Mouse (Mus musculus) forebrain, embryonic 14.5 days (tissue): ENCODE measurements at regions not wholly inside any gene's neighbourhood (a gene's known extent, or its start where the extent isn't known, plus 50 kb on each side); places are given as distances from the start of the nearest gene placed in this dataset.

Experiments
- ATAC-seq: fragments of 200-750 bp; cut with Nextera tagmentation; 2 replicates; pipeline ENCODE4 v1.8.0; 2017; ENCODE audit warnings: mild to moderate bottlenecking, moderate library complexity
- DNase-seq: peaks from one replicate; pipeline ENCODE4 v3.0.0-alpha.2; 2015; ENCODE audit warnings: low spot score
- H3K27ac ChIP-seq: fragments of 300-500 bp; sonication (generic); 2 replicates; pipeline ENCODE4 v1.5.1; 2014; ENCODE audit warnings: low read depth, mild to moderate bottlenecking, control low read depth, low read length, moderate library complexity
- H3K27me3 ChIP-seq: fragments of 300-500 bp; sonication (generic); replicated peaks from 2 replicates; pipeline ENCODE4 v1.6.1; 2014; ENCODE audit warnings: low read length, control low read depth, mixed read lengths; ENCODE audit not compliant: control insufficient read depth, insufficient read depth
- H3K36me3 ChIP-seq: fragments of 300-500 bp; sonication (generic); 2 replicates; pipeline ENCODE4 v1.6.1; 2014; ENCODE audit warnings: low read length, control low read depth; ENCODE audit not compliant: control insufficient read depth, insufficient read depth
- H3K4me1 ChIP-seq: fragments of 300-500 bp; sonication (generic); 2 replicates; pipeline ENCODE4 v1.6.1; 2014; ENCODE audit warnings: antibody characterized with exemption, low read length, control low read depth; ENCODE audit not compliant: control insufficient read depth, insufficient read depth
- H3K4me2 ChIP-seq: fragments of 300-500 bp; sonication (generic); 2 replicates; pipeline ENCODE4 v1.6.1; 2014; ENCODE audit warnings: mild to moderate bottlenecking, control low read depth, low read length
- H3K4me3 ChIP-seq: fragments of 300-500 bp; sonication (generic); 2 replicates; pipeline ENCODE4 v1.5.1; 2014; ENCODE audit warnings: low read depth, low read length, control low read depth
- H3K9ac ChIP-seq: fragments of 300-500 bp; sonication (generic); 2 replicates; pipeline ENCODE4 v1.6.1; 2014; ENCODE audit warnings: mild to moderate bottlenecking, low read length, control low read depth, moderate library complexity
- H3K9me3 ChIP-seq: fragments of 300-500 bp; sonication (generic); replicated peaks from 2 replicates; pipeline ENCODE4 v1.6.1; 2016; ENCODE audit warnings: low read length, control low read depth, mixed read lengths; ENCODE audit not compliant: control insufficient read depth
- WGBS: fragments of 180-500 bp; shearing (Covaris S2); extraction: QIAGEN DNeasy Blood & Tissue Kit; methylation state at CpG from one replicate; pipeline ENCODE4 v1.1.7; 2014; 5-methylcytosine and 5-hydroxymethylcytosine counted together

GRCm38 (mm10) chr2:95637533-95637932 is 680.4 kb upstream of the Lrrc4c start:
- Histone ChIP-seq H3K9ac (no peak overlapping the region), H3K9me3 (no peaks in the 10 kb centered on the region), H3K4me3 (no peak overlapping the region), H3K36me3 (no peaks in the 10 kb centered on the region), H3K4me2 (no peak overlapping the region), H3K27ac (no peak overlapping the region), H3K4me1 (no peaks in the 10 kb centered on the region), H3K27me3 (no peaks in the 10 kb centered on the region)
- DNase-seq (no peak), ATAC-seq (no peak)
- 87% methylated on average over 1 of the region's 1 CpGs for WGBS

DNA sequence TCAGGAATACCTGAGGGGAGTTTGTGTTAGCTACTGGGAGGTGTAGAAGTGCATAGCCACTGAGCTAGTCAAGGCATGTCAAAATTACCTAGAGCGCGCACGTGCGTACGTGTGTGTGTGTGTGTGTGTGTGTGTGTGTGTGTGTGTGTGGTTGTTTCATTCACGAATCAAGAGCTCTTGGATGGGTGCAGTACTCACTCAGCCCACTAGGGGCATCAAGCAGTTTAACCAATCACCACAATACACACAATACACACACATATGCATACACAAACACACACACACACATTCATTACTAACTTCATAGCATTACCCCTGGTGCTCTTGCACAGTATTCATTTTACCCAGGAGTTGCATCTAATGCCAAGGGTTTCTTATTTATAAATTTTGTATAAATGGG is 643.6 kb upstream of the Lrrc4c start:
- Histone ChIP-seq H3K36me3 (no peaks in the 10 kb centered on the region), H3K27me3 (no peaks in the 10 kb centered on the region), H3K4me1 (no peaks in the 10 kb centered on the region), H3K4me3 (no peak overlapping the region), H3K9me3 (no peaks in the 10 kb centered on the region), H3K4me2 (no peak overlapping the region), H3K9ac (no peak overlapping the region), H3K27ac (no peak overlapping the region)
- DNase-seq (no peak), ATAC-seq (no peak)
- WGBS, result 76% methylated on average over 6 of the region's 6 CpGs

DNA sequence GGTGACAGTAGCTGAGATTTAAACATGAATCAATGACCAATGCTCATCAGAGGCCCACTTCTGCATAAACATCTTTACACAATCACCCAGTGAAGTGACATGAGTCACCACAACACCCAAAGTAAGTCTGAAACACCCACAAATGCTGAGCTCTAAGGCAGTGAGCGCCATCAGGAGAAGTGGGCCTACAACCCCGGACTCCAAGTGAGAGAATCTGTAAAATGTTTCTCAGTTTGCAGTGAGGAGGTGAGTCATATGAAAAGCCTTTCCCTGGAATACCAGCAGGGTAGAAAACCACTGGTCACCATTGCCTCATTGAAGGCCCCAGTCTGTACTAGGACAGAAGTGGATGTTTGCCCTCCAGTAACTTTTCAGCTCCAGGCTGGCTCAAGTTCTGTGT is 602.6 kb upstream of the Lrrc4c start:
- ATAC-seq (no peak), DNase-seq (no peak)
- Histone ChIP-seq H3K4me2 (no peak overlapping the region), H3K4me3 (no peak overlapping the region), H3K27me3 (no peaks in the 10 kb centered on the region), H3K9me3 (no peaks in the 10 kb centered on the region), H3K9ac (no peak overlapping the region), H3K4me1 (no peaks in the 10 kb centered on the region), H3K27ac (no peak overlapping the region), H3K36me3 (no peaks in the 10 kb centered on the region)
- 90% methylated on average over 2 of the region's 2 CpGs for WGBS
